ENCODE assay signal across 8 mouse cellular contexts in genomic region chr2:147014101-147014886, GRCm38 (mm10). TPM values are rescaled to one million over a fixed set of nuclear protein-coding genes. Genes with fewer than 3 reads are reported as not detected.
A peak's percentile ranks its signal among the peaks of the same experiment; 100 is the strongest.
DNase-seq lines count a peak whose midpoint lies in the region; ATAC-seq lines count a peak whose summit lies in the region.

No protein-coding gene starts in this region.

- peak overlapping the region; percentile 54 for H3K4me2 ChIP-seq in forebrain, embryonic 11.5 days (ENCODE audit: low read depth, low read length, severe bottlenecking)
- peak overlapping the region; percentile 55 for H3K4me2 ChIP-seq in midbrain, embryonic 15.5 days

- H3K27me3 ChIP-seq in forebrain, embryonic 11.5 days (ENCODE audit: control insufficient read depth, insufficient read depth, low read length): no peaks in the 10 kb centered on the region
- no peaks in the 10 kb centered on the region for H3K27me3 ChIP-seq in midbrain, embryonic 15.5 days (replicated peaks)

- DNase-seq in urinary bladder, postnatal 14 days (ENCODE audit: low spot score): peak; percentile 13
- DNase-seq in urinary bladder, adult 18-20 months (ENCODE audit: low spot score in 2 of 2): no peak
- no peak for DNase-seq in forebrain, embryonic 11.5 days (ENCODE audit: low spot score)
- peak; percentile 17 for DNase-seq in kidney, postnatal 14 days
- DNase-seq in thymus, postnatal 25 days: no peak
- DNase-seq in cerebellum, adult 18-20 months: no peak
- no peak for DNase-seq in right cerebral cortex, postnatal 36 days (ENCODE audit: low spot score in 2 of 2)

- H3K36me3 ChIP-seq in forebrain, embryonic 11.5 days (ENCODE audit: control insufficient read depth, insufficient read depth, low read length): no peaks in the 10 kb centered on the region
- H3K36me3 ChIP-seq in midbrain, embryonic 15.5 days (replicated peaks): no peaks in the 10 kb centered on the region

- peak overlapping the region; percentile 86 for H3K9ac ChIP-seq in forebrain, embryonic 11.5 days (ENCODE audit: low read length)
- peak overlapping the region; percentile 84; the same call in 1 of the 2 replicates for H3K9ac ChIP-seq in midbrain, embryonic 15.5 days

- H3K4me1 ChIP-seq in forebrain, embryonic 11.5 days (replicated peaks; ENCODE audit: control insufficient read depth, insufficient read depth, low read length): no peaks in the 10 kb centered on the region; the same call in 1 of the 2 replicates
- peaks cover 26% of the 10 kb centered on the region for H3K4me1 ChIP-seq in midbrain, embryonic 15.5 days

- ATAC-seq in forebrain, embryonic 11.5 days (replicated peaks; ENCODE audit: low FRiP score): no peak
- ATAC-seq in midbrain, embryonic 15.5 days (replicated peaks): no peak

- no peak overlapping the region; the same call in 1 of the 2 replicates for H3K27ac ChIP-seq in forebrain, embryonic 11.5 days (ENCODE audit: low read depth, low read length)
- H3K27ac ChIP-seq in midbrain, embryonic 15.5 days: peak overlapping the region; percentile 99; the same call in 1 of the 2 replicates

- 38% methylated on average over 15 of the region's 15 CpGs for WGBS in forebrain, embryonic 11.5 days
- WGBS in midbrain, embryonic 15.5 days: 27% methylated on average over 15 of the region's 15 CpGs

- no peaks in the 10 kb centered on the region for H3K9me3 ChIP-seq in forebrain, embryonic 11.5 days (ENCODE audit: control insufficient read depth, low read length)
- no peaks in the 10 kb centered on the region for H3K9me3 ChIP-seq in midbrain, embryonic 15.5 days

- H3K4me3 ChIP-seq in forebrain, embryonic 11.5 days (ENCODE audit: low read depth, low read length): peak overlapping the region; percentile 79
- H3K4me3 ChIP-seq in midbrain, embryonic 15.5 days: peak overlapping the region; percentile 100

RNA-seq across cellular contexts. Expression of gene Xrn2, which starts 1.5 kb away (rescaled TPM):
- 102 and 110 TPM in 2 replicates for polyA plus RNA-seq in forebrain, embryonic 11.5 days (2014; fragmentation: Nextera tagmentation; extraction: Ambion mirVana)
- 67.4 and 73.3 TPM in 2 replicates for polyA plus RNA-seq in midbrain, embryonic 15.5 days (2015; fragmentation: Nextera tagmentation; extraction: Ambion mirVana)

Comparison
In these comparisons a context has a peak if more than half of its experiments do, and no peak if none do; other contexts are left out.
1. DNase-seq: peak in urinary bladder, postnatal 14 days (single experiment) and kidney, postnatal 14 days (single experiment); none in urinary bladder, adult 18-20 months (0 of 2), forebrain, embryonic 11.5 days (single experiment), thymus, postnatal 25 days (single experiment), cerebellum, adult 18-20 months (0 of 2) and right cerebral cortex, postnatal 36 days (0 of 2).